Mouse (Mus musculus): Measurements from ENCODE around the gene Epb41l4b. TPM values are rescaled to one million over a fixed set of nuclear protein-coding genes. Genes with fewer than 3 reads are reported as not detected.

Gene Epb41l4b
- not detected in 2 replicates for polyA plus RNA-seq (2012; ENCODE audit: insufficient read depth, insufficient read length, low replicate concordance, missing spikeins)

DNA sequence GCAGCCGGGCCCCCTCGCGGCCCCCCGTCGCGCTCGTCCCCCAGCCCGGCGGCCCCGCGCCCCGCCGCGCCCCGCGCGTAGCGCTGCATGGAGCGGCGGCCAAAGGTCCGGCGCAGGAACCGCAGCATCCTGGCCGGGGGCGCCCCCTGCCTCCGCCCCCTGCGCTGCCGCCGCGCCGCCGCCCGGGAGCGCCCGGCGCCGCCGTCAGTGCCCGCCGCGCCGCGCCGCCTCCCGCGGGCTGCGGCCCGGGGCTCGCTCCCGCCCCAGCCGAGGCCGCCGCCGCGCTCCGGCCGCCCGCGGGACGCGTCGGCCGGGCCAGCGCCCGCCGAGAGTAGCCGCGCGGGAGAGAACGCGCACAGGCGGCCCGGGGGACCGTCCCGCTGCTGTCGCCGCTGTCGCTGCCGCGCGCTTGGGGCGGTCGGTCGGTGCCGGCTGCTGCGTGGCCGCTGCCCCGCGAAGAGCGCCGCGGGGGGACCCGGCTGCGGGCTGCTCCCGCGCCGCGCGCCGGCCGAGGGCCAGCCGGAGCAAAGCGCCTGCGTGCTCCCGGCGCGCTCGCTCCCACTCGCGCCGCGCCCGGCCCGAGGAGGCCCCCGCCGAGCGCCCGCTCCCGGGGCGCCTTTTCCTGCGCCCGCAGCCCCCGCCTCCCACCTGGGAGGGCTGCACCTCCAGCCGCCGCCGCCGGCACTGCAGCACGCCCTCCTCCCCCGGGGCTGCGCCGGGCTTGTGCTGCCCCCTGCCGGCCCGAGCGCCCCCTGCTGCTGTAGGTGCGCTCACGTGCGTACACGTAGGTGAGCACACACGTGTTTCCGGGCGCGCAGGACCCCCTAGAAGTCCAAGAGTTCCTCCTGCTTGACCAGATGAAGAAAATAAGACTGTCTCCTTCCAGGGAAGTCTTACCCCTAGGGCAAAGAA, at the start of gene Epb41l4b:
Epb41l4b (minus strand) TSS at position 412 of the 912 bp plus-strand sequence.
- H3K4me3 ChIP-seq (ENCODE audit: insufficient read depth, low read depth, low read length): peak within 1 kb of the TSS; percentile 97
- TF ChIP-seq CTCF (IDR thresholded peaks at IDR 0.05; ENCODE audit: insufficient read depth, low read depth, low read length) (peak; percentile 91; the same call in 1 of the 2 replicates), POLR2A (IDR thresholded peaks at IDR 0.05; ENCODE audit: insufficient read depth, low read depth, low read length) (no peak)
- peaks cover 20% of the 10 kb centered on the region for H3K4me1 ChIP-seq (ENCODE audit: control insufficient read depth, insufficient read depth, low read length)
- H3K27ac ChIP-seq (ENCODE audit: insufficient read depth, low read depth, low read length): no peak within 1 kb of the TSS
- 20% methylated on average over 141 of the region's 142 CpGs for whole genome bisulfite sequencing

DNA sequence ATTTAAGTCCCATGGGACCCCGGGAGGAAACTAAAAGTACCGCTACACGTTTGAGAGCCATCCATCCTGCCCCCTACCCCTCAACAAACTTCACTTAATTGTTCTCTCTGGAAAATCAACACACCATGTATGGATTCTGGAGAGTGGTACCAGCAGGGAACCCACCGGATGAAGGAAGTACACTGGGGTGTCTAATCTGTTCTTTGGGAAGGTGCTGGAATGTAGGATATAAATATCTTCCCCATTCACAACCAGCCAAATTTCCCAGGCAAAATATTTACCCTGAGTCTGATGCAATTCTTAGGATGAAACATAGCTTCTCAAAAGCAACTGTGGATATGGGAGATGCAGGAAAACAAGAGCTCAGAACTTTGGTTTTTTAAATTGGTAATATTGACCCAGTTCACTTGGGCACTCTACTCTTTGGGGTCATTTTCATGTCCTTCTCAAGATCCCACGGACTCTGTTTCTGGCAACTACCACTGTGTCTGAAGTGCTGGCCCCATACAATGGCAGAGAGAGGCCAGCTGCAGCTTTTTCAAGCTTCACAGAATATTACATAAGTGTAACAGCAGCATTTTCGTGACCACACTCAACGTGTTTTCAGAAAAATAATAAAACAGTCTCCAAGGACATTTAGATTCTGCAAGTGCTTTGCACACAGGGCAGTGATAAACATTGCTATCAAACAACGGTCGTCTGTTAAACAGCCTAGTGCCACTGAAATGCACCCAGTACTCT, 48.5 kb upstream of the Epb41l4b start:
- TF ChIP-seq POLR2A (IDR thresholded peaks at IDR 0.05; ENCODE audit: insufficient read depth, low read depth, low read length) (no peak), CTCF (IDR thresholded peaks at IDR 0.05; ENCODE audit: insufficient read depth, low read depth, low read length) (no peak)
- H3K27ac ChIP-seq (ENCODE audit: insufficient read depth, low read depth, low read length): no peak overlapping the region
- no peaks in the 10 kb centered on the region for H3K4me1 ChIP-seq (ENCODE audit: control insufficient read depth, insufficient read depth, low read length)
- H3K4me3 ChIP-seq (ENCODE audit: insufficient read depth, low read depth, low read length): no peak overlapping the region
- WGBS: 57% methylated on average over 9 of the region's 9 CpGs

DNA sequence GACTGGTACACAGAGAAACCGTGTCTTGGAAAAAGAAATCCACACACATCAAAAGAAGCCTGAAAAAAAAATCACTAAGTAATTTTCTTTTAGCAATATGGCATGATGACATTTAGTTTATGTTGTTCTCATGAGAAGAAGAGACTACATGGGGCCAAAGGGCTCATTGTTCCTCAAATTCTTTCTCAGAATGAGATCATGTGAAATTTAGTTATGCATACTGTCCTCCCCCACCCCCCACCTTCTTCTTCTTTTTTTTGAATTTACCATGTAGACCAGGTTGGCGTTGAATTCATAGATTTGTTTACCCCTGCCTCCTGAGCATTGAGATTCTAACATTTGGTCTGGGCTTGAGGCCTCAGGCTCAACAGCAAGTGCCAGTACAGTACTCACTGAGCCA, 46.6 kb upstream of the Epb41l4b start:
- no peak overlapping the region for H3K27ac ChIP-seq (ENCODE audit: insufficient read depth, low read depth, low read length)
- H3K4me1 ChIP-seq (ENCODE audit: control insufficient read depth, insufficient read depth, low read length): no peaks in the 10 kb centered on the region
- TF ChIP-seq POLR2A (IDR thresholded peaks at IDR 0.05; ENCODE audit: insufficient read depth, low read depth, low read length): no peak
- TF ChIP-seq CTCF (IDR thresholded peaks at IDR 0.05; ENCODE audit: insufficient read depth, low read depth, low read length): no peak
- WGBS: 95% methylated on average over 2 of the region's 2 CpGs
- no peak overlapping the region for H3K4me3 ChIP-seq (ENCODE audit: insufficient read depth, low read depth, low read length)

DNA sequence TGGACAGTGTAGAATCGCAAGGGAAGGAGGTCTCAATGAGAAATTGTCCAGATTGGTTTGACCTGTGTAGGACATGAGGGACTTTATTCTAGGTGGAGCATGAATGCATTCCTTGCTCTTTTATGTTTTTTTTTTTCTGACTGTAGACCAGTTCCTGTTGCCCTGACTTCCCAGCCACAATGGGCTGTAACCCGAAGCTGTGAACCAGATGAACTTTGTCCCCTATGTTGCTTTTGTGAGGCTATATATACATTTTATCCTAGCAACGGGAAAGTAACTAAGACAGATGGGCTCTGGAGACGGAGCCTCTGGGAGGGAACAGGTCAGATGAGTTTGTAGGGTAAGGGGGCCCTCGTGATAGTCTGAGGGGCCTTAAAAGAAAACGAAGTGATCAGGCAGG, 42.8 kb upstream of the Epb41l4b start:
- H3K4me3 ChIP-seq (ENCODE audit: insufficient read depth, low read depth, low read length): no peak overlapping the region
- TF ChIP-seq POLR2A (IDR thresholded peaks at IDR 0.05; ENCODE audit: insufficient read depth, low read depth, low read length) (no peak), CTCF (IDR thresholded peaks at IDR 0.05; ENCODE audit: insufficient read depth, low read depth, low read length) (no peak)
- no peaks in the 10 kb centered on the region for H3K4me1 ChIP-seq (ENCODE audit: control insufficient read depth, insufficient read depth, low read length)
- H3K27ac ChIP-seq (ENCODE audit: insufficient read depth, low read depth, low read length): no peak overlapping the region
- 61% methylated on average over 6 of the region's 6 CpGs for whole genome bisulfite sequencing

DNA sequence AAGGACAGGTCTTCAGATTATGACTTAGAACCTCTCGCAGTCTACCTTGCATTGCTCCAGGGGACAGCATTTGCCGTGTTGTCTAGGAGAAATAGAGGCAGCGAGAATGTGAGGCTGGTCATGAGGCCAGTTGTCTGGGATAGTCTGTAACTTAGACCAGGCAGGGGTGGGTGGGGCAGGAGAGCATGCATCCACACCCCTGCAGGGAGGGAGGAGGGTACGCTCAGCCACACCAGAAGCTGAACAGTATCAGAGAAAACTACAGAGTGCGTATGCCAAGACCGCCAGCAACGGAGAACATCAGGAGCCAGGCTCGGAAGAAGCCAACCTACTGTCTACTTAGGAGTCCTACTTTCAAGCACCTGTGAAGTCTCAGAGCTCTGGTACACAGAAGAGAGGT, 42.2 kb upstream of the Epb41l4b start:
- TF ChIP-seq CTCF (IDR thresholded peaks at IDR 0.05; ENCODE audit: insufficient read depth, low read depth, low read length): no peak
- no peak for TF ChIP-seq POLR2A (IDR thresholded peaks at IDR 0.05; ENCODE audit: insufficient read depth, low read depth, low read length)
- H3K27ac ChIP-seq (ENCODE audit: insufficient read depth, low read depth, low read length): no peak overlapping the region
- H3K4me1 ChIP-seq (ENCODE audit: control insufficient read depth, insufficient read depth, low read length): no peaks in the 10 kb centered on the region
- WGBS: 87% methylated on average over 8 of the region's 8 CpGs
- H3K4me3 ChIP-seq (ENCODE audit: insufficient read depth, low read depth, low read length): no peak overlapping the region

DNA sequence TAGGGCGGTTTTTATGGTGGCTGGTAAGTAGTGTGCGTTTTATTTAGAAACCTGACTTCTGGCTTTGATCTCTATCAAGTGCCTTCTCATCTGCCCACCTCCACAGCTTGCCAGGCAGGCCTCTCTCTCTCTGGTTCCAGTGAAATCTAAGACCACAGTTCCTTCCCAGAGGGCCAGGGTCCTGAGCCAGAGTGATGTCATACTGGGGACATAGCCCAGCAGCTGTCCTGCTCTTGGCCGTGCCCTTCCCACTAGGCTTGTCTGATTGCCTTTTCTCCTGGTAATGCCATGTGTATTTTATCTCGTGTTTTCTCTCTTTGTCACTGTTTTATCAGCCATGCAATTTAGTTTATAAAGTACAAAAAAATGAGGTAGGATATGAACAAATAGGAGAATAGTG, 40.3 kb upstream of the Epb41l4b start:
- no peaks in the 10 kb centered on the region for H3K4me1 ChIP-seq (ENCODE audit: control insufficient read depth, insufficient read depth, low read length)
- WGBS: 74% methylated on average over 4 of the region's 4 CpGs

DNA sequence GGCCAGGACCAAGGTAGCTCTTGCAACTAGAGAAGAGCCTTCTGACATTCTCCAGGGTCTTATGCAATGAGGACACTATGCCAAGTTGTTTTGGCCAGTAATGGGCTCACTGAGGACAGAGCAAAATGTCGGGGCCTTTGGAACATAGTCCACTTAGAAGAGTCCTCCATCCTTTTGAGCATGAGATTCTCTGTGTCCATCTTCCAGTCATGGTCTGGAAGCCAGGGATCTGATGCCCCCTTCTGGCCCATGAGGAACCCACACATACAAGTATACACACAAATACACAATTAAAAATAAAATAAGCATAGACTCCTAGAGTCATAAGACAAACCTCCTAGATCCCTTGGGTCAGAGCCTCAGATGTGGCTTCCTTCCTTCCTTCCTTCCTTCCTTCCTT, 38.3 kb upstream of the Epb41l4b start:
- no peak overlapping the region for H3K27ac ChIP-seq (ENCODE audit: insufficient read depth, low read depth, low read length)
- no peak overlapping the region for H3K4me3 ChIP-seq (ENCODE audit: insufficient read depth, low read depth, low read length)
- 62% methylated on average over 1 of the region's 1 CpGs for WGBS
- TF ChIP-seq CTCF (IDR thresholded peaks at IDR 0.05; ENCODE audit: insufficient read depth, low read depth, low read length) (no peak), POLR2A (IDR thresholded peaks at IDR 0.05; ENCODE audit: insufficient read depth, low read depth, low read length) (no peak)
- no peaks in the 10 kb centered on the region for H3K4me1 ChIP-seq (ENCODE audit: control insufficient read depth, insufficient read depth, low read length)

More for the DNA sequence above, 40.3 kb upstream of the Epb41l4b start:
- TF ChIP-seq CTCF (IDR thresholded peaks at IDR 0.05; ENCODE audit: insufficient read depth, low read depth, low read length): no peak
- Histone ChIP-seq H3K27ac (ENCODE audit: insufficient read depth, low read depth, low read length) (no peak overlapping the region), H3K4me3 (ENCODE audit: insufficient read depth, low read depth, low read length) (no peak overlapping the region)

DNA sequence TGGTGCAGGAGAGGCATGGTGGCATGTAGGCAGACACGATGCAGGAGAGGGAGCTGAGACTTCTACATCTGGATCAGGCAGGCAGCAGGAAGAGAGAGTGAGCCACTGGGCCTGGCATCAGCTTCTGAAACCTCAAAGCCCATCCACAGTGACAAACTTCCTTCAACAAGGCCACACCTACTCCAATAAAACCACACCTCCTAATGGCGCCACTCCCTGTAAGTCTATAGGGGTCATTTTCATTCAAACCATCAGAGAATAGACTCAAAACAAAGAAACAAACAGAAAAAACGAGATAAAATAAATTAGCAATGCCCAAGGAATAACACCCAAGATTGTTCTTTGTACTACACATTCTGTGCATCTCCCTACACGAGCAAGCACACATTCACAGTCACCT, 35.6 kb upstream of the Epb41l4b start:
- Histone ChIP-seq H3K4me3 (ENCODE audit: insufficient read depth, low read depth, low read length) (no peak overlapping the region), H3K27ac (ENCODE audit: insufficient read depth, low read depth, low read length) (no peak overlapping the region), H3K4me1 (ENCODE audit: control insufficient read depth, insufficient read depth, low read length) (no peaks in the 10 kb centered on the region)
- WGBS: 81% methylated on average over 4 of the region's 4 CpGs
- no peak for TF ChIP-seq CTCF (IDR thresholded peaks at IDR 0.05; ENCODE audit: insufficient read depth, low read depth, low read length)
- TF ChIP-seq POLR2A (IDR thresholded peaks at IDR 0.05; ENCODE audit: insufficient read depth, low read depth, low read length): no peak

DNA sequence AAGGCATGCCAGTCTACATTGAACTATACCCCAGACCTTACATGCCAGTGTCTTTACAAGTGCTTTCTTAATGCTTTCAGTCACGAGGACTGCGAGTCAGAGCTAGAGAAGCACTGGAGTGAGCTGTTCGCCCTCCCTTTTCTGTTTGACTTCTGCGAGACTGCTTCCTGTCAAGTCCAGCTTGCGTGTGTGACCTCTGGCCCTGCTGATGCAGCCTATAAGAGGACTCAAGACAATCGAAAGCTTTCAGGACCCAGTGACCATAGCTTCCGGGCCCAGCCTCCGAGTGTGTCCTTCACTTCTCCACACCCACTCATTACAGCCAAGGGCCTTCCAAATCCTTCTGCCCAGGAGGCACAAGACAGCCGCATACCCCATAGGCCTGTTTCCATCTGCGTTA, 32.1 kb upstream of the Epb41l4b start:
- Histone ChIP-seq H3K4me3 (ENCODE audit: insufficient read depth, low read depth, low read length) (no peak overlapping the region), H3K27ac (ENCODE audit: insufficient read depth, low read depth, low read length) (no peak overlapping the region), H3K4me1 (ENCODE audit: control insufficient read depth, insufficient read depth, low read length) (no peaks in the 10 kb centered on the region)
- TF ChIP-seq CTCF (IDR thresholded peaks at IDR 0.05; ENCODE audit: insufficient read depth, low read depth, low read length) (no peak), POLR2A (IDR thresholded peaks at IDR 0.05; ENCODE audit: insufficient read depth, low read depth, low read length) (no peak)
- WGBS: 83% methylated on average over 10 of the region's 10 CpGs

Measured in olfactory bulb, adult 2 months (tissue).